Mouse (Mus musculus): ENCODE data around the gene Mb. TPM values are rescaled to one million over a fixed set of nuclear protein-coding genes. Genes with fewer than 3 reads are reported as not detected.
A peak's percentile ranks its signal among the peaks of the same experiment; 100 is the strongest.

The Mb gene
- polyA plus RNA-seq, 1 experiment from 2014 or later = 13.6 TPM

- no peak for ATAC-seq (ENCODE audit: low FRiP score, low read depth)
- 63% methylated on average over 4 of the region's 4 CpGs for WGBS
Measured at GRCm38 (mm10) chr15:77021851-77022250, 28.6 kb downstream of the Mb start.

GRCm38 (mm10) chr15:77021056-77021455 is 29.4 kb downstream of the Mb start:
- H3K9me3 ChIP-seq = no peaks in the 10 kb centered on the region
- H3K27me3 ChIP-seq = no peaks in the 10 kb centered on the region
- WGBS = 92% methylated on average over 3 of the region's 3 CpGs
- no peaks in the 10 kb centered on the region for H3K36me3 ChIP-seq
- no peak overlapping the region for H3K27ac ChIP-seq
- H3K9ac ChIP-seq = no peak overlapping the region
- H3K4me3 ChIP-seq = no peak overlapping the region
- H3K4me1 ChIP-seq = 0 out of 2 replicates have a peak, but pooled peaks cover 3% of the 10 kb centered on the region
- no peak overlapping the region for H3K4me2 ChIP-seq (replicated peaks)
- ATAC-seq (ENCODE audit: low FRiP score, low read depth) = no peak

More at GRCm38 (mm10) chr15:77021851-77022250, 28.6 kb downstream of the Mb start:
- Histone ChIP-seq H3K4me3 (no peak overlapping the region), H3K27ac (no peak overlapping the region), H3K36me3 (no peaks in the 10 kb centered on the region), H3K9me3 (no peaks in the 10 kb centered on the region), H3K4me2 (replicated peaks) (no peak overlapping the region), H3K4me1 (0 out of 2 replicates have a peak, but pooled peaks cover 4% of the 10 kb centered on the region), H3K27me3 (no peaks in the 10 kb centered on the region), H3K9ac (no peak overlapping the region)

DNA sequence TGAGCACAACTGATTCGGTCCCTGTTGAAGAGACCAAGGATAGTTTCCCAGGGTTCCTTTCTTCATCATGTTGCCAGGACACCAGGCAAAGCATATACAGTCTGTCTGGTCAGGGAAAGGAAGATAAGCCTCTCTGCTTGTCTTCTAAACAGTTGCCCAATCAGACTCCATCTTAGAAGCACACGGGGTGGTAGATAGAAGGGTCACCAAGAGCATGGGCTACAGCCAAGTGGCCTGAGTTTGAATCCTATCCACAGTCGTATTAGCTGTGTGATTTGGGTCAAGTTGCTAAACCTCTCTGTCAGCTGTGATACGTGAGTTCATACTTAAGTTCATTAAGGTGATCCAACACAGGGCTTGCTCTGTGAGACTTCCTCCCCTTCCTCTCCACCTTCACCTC is 30.3 kb downstream of the Mb start:
- 87% methylated on average over 4 of the region's 4 CpGs for WGBS
- Histone ChIP-seq H3K4me1 (peaks cover under 1% of the 10 kb centered on the region; the same call in 1 of the 2 replicates), H3K9me3 (no peaks in the 10 kb centered on the region), H3K9ac (no peak overlapping the region), H3K36me3 (no peaks in the 10 kb centered on the region), H3K27me3 (no peaks in the 10 kb centered on the region), H3K4me2 (replicated peaks) (no peak overlapping the region), H3K4me3 (no peak overlapping the region), H3K27ac (no peak overlapping the region)
- no peak for ATAC-seq (ENCODE audit: low FRiP score, low read depth)

DNA sequence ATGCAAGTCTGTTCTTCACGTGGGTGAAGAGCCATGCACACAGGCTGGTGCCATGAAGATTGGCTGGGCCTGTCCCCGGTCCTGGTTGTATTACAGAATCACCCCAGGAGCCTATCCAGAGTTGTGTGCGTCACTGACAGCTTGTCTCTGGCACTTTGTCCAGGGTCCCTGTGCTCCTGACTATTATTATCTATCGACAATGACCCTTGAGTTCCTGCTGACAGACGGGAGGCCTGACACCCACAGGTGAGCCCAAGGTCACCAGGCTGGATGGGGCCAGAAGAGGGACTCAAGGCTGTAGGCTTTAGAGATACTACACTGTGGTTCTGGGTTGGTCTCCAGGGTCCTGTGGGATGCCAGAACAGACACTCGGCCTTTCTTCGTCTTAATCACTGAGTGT is 30.9 kb downstream of the Mb start:
- Histone ChIP-seq H3K4me1 (peaks cover 6% of the 10 kb centered on the region; the same call in 1 of the 2 replicates), H3K9me3 (no peaks in the 10 kb centered on the region), H3K4me3 (no peak overlapping the region), H3K27me3 (no peaks in the 10 kb centered on the region), H3K27ac (no peak overlapping the region; the same call in 1 of the 2 replicates), H3K4me2 (replicated peaks) (no peak overlapping the region), H3K36me3 (no peaks in the 10 kb centered on the region), H3K9ac (no peak overlapping the region)
- 81% methylated on average over 7 of the region's 7 CpGs for WGBS
- no peak for ATAC-seq (ENCODE audit: low FRiP score, low read depth)

- H3K4me1 ChIP-seq = peaks cover 12% of the 10 kb centered on the region; the same call in 1 of the 2 replicates
- H3K27ac ChIP-seq = no peak overlapping the region
- no peak overlapping the region for H3K9ac ChIP-seq
- WGBS = 61% methylated on average over 6 of the region's 6 CpGs
- no peaks in the 10 kb centered on the region for H3K36me3 ChIP-seq
- no peak for ATAC-seq (ENCODE audit: low FRiP score, low read depth)
- no peaks in the 10 kb centered on the region for H3K9me3 ChIP-seq
- H3K4me2 ChIP-seq (replicated peaks) = no peak overlapping the region
- H3K27me3 ChIP-seq = no peaks in the 10 kb centered on the region
- H3K4me3 ChIP-seq = no peak overlapping the region
Measured at GRCm38 (mm10) chr15:77018740-77019340, 31.6 kb downstream of the Mb start.

DNA sequence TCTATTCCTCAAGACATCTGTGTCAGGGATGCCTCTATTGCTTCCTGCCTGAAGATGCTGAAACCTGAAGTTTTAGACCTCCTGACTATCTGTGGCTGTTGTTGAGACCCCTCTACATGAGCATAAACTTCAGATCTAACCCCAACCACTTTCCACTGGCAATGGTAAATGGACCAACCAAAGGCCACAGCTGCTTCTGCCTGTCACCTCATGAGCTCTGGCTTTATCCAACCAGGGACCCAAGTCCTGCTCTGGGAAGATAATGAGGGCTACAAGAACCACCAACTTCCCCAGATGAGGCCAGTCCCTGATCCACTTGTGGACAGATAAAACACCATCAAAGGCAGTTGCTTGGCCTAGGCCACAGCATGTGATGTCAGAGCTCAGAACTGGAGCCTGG is 32.6 kb downstream of the Mb start:
- Histone ChIP-seq H3K4me2 (replicated peaks) (no peak overlapping the region), H3K9ac (no peak overlapping the region), H3K27me3 (no peaks in the 10 kb centered on the region), H3K36me3 (no peaks in the 10 kb centered on the region), H3K4me1 (peaks cover 20% of the 10 kb centered on the region; the same call in 1 of the 2 replicates), H3K27ac (no peak overlapping the region), H3K4me3 (no peak overlapping the region), H3K9me3 (no peaks in the 10 kb centered on the region)
- ATAC-seq (ENCODE audit: low FRiP score, low read depth) = no peak

- ATAC-seq (ENCODE audit: low FRiP score, low read depth) = no peak
Measured at GRCm38 (mm10) chr15:77016509-77016908, 34.0 kb downstream of the Mb start.

DNA sequence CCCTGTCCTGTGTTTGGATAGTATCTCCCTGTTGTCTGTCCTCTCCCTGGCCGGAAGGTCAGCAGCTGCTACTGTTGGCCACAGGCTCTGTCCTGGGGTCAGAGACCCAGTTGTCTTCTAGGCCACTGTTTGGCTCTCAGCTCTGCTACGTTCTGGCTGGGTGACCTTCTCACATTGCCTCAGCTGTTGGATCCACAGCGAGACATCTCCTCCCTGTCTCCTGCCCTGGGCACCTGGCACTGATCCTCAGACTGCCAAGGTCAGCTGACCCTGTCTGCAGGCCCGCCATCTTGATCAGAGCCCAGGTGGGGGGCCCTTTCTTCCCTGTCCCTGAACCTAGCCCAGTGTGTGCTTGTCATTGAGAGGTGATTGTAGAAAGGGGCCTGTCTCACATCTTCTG is 35.5 kb downstream of the Mb start:
- Histone ChIP-seq H3K36me3 (no peaks in the 10 kb centered on the region), H3K27ac (peak overlapping the region; percentile 39; the same call in 1 of the 2 replicates), H3K4me1 (peaks cover 20% of the 10 kb centered on the region; the same call in 1 of the 2 replicates), H3K27me3 (no peaks in the 10 kb centered on the region), H3K4me2 (replicated peaks) (no peak overlapping the region; the same call in 1 of the 2 replicates), H3K4me3 (no peak overlapping the region), H3K9ac (no peak overlapping the region), H3K9me3 (no peaks in the 10 kb centered on the region)
- 81% methylated on average over 4 of the region's 4 CpGs for whole genome bisulfite sequencing
- no peak for ATAC-seq (ENCODE audit: low FRiP score, low read depth)

More at GRCm38 (mm10) chr15:77016509-77016908, 34.0 kb downstream of the Mb start:
- Histone ChIP-seq H3K27ac (no peak overlapping the region), H3K4me3 (no peak overlapping the region), H3K36me3 (no peaks in the 10 kb centered on the region), H3K9me3 (no peaks in the 10 kb centered on the region), H3K4me2 (replicated peaks) (no peak overlapping the region), H3K9ac (no peak overlapping the region), H3K27me3 (no peaks in the 10 kb centered on the region), H3K4me1 (peaks cover 20% of the 10 kb centered on the region; the same call in 1 of the 2 replicates)
- 95% methylated on average over 6 of the region's 6 CpGs for WGBS

DNA sequence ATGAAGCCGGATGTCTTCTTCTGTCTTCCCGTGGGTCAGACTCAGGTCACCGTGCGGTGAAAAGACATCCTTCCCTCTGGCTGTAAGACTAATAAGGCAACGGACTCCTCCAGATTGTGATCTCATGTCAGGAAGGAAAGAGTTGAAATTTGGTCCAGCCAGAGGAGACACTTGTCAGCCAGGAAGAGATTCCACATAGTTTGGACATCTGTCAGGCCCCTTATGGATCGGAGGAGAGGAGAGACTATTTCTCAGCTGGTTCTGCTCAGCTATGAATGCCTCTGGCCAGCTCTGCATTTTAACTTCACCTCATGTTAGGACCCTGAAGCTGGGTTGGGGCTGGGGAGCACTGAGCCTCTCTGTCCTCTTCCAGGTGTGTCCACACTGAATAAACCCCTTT is 36.0 kb downstream of the Mb start:
- Histone ChIP-seq H3K27me3 (no peaks in the 10 kb centered on the region), H3K27ac (0 out of 2 replicates have a peak overlapping the region, but pooled peaks have one; percentile 39), H3K9me3 (no peaks in the 10 kb centered on the region), H3K36me3 (no peaks in the 10 kb centered on the region), H3K4me2 (replicated peaks) (peak overlapping the region; percentile 21; the same call in 1 of the 2 replicates), H3K4me3 (no peak overlapping the region), H3K4me1 (peaks cover 20% of the 10 kb centered on the region; the same call in 1 of the 2 replicates), H3K9ac (no peak overlapping the region)
- WGBS = 70% methylated on average over 6 of the region's 6 CpGs
- ATAC-seq (ENCODE audit: low FRiP score, low read depth) = no peak

GRCm38 (mm10) chr15:77013753-77014241 is 36.7 kb downstream of the Mb start:
- H3K27me3 ChIP-seq = no peaks in the 10 kb centered on the region
- no peaks in the 10 kb centered on the region for H3K36me3 ChIP-seq
- H3K9ac ChIP-seq = peak overlapping the region; percentile 31; the same call in 1 of the 2 replicates
- peak overlapping the region; percentile 21 for H3K4me2 ChIP-seq (replicated peaks)
- H3K4me3 ChIP-seq = no peak overlapping the region
- peak; percentile 52 for ATAC-seq (ENCODE audit: low FRiP score, low read depth)
- H3K27ac ChIP-seq = peak overlapping the region; percentile 39; the same call in 1 of the 2 replicates
- 16% methylated on average over 15 of the region's 15 CpGs for WGBS
- H3K4me1 ChIP-seq = peaks cover 20% of the 10 kb centered on the region; the same call in 1 of the 2 replicates
- no peaks in the 10 kb centered on the region for H3K9me3 ChIP-seq

- Histone ChIP-seq H3K4me2 (replicated peaks) (no peak overlapping the region), H3K27ac (no peak overlapping the region), H3K4me3 (no peak overlapping the region), H3K9me3 (no peaks in the 10 kb centered on the region), H3K9ac (no peak overlapping the region), H3K27me3 (no peaks in the 10 kb centered on the region), H3K4me1 (peaks cover 8% of the 10 kb centered on the region; the same call in 1 of the 2 replicates), H3K36me3 (no peaks in the 10 kb centered on the region)
- 89% methylated on average over 6 of the region's 6 CpGs for WGBS
- ATAC-seq (ENCODE audit: low FRiP score, low read depth) = no peak
Measured at GRCm38 (mm10) chr15:77008851-77009250, 41.6 kb downstream of the Mb start.

DNA sequence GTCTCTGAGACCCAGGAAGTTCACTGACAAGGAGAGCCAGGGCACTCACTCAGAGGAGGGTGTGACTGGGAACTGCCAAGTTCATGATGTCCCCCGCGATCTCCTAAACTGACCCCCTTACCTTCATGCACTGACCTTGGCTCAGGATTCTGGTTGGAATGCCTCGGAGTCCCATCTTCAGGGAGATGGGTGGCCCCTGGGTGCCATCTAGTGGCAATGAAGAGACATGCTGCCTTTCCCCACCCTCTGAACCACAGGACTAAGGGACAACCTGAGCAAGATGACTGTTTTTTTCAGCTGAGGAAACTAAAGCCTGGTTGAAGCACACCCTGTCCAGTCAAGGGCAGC is 46.6 kb downstream of the Mb start:
- Histone ChIP-seq H3K9ac (no peak overlapping the region), H3K9me3 (no peaks in the 10 kb centered on the region), H3K4me2 (replicated peaks) (no peak overlapping the region), H3K27me3 (peaks cover 5% of the 10 kb centered on the region), H3K27ac (no peak overlapping the region), H3K4me1 (0 out of 2 replicates have a peak, but pooled peaks cover 1% of the 10 kb centered on the region), H3K4me3 (no peak overlapping the region), H3K36me3 (no peaks in the 10 kb centered on the region)
- 0 out of 2 replicates have a peak, but pooled peaks have one; percentile 24 for ATAC-seq (ENCODE audit: low FRiP score, low read depth)
- WGBS = 13% methylated on average over 3 of the region's 3 CpGs

All from limb, embryonic 13.5 days (tissue).